ENCODE assay signal across 17 mouse cellular contexts in the genomic region with DNA sequence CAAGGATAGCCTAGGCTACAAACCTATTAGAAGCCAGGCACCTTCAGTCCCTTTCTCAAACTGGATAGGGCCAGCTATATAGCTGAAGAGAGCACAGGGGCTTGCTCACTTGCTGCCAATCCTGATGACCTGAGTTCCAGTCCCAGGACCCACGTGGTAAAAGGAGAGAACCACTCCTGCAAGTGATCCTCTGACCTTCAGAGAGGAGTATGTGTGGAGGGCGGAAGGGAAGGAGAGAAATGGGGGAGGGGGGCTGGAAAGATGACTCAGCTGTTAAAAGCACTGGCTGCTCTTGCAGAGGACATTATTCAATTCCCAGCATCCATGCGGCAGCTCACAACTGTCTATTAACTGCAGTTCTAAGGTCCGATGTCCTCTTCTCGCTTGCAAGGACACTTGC. TPM values are rescaled to one million over a fixed set of nuclear protein-coding genes. Genes with fewer than 3 reads are reported as not detected.
DNase-seq lines count a peak whose midpoint lies in the region; ATAC-seq lines count a peak whose summit lies in the region.
"Had no signal": no experiment of that assay in that cellular context is flagged by ENCODE, and none has a peak within 500 bp of the region (broad histone marks: within the 10 kb centered on the region; RNA-seq: fewer than 3 reads in every experiment).

No protein-coding gene starts in this region.

- H3K36me3 ChIP-seq in heart, embryonic 12.5 days = no peaks in the 10 kb centered on the region
- H3K36me3 ChIP-seq in lung, embryonic 15.5 days = no peaks in the 10 kb centered on the region
- H3K36me3 ChIP-seq in embryonic facial prominence, embryonic 15.5 days = no peaks in the 10 kb centered on the region
- H3K36me3 ChIP-seq: hindbrain, embryonic 15.5 days; midbrain, embryonic 12.5 days; neural tube, embryonic 12.5 days had no signal

- no peaks in the 10 kb centered on the region for H3K27me3 ChIP-seq in heart, embryonic 12.5 days (replicated peaks)
- H3K27me3 ChIP-seq in lung, embryonic 15.5 days = no peaks in the 10 kb centered on the region
- H3K27me3 ChIP-seq in embryonic facial prominence, embryonic 15.5 days = no peaks in the 10 kb centered on the region
- H3K27me3 ChIP-seq: hindbrain, embryonic 15.5 days had no signal

- 47% methylated on average over 5 of the region's 5 CpGs for WGBS in heart, embryonic 12.5 days
- WGBS in lung, embryonic 15.5 days = 52% methylated on average over 5 of the region's 5 CpGs
- 64% methylated on average over 5 of the region's 5 CpGs for whole genome bisulfite sequencing in embryonic facial prominence, embryonic 15.5 days

- H3K4me1 ChIP-seq in heart, embryonic 12.5 days (replicated peaks) = peaks cover 33% of the 10 kb centered on the region
- H3K4me1 ChIP-seq in lung, embryonic 15.5 days = peaks cover 39% of the 10 kb centered on the region
- peaks cover 50% of the 10 kb centered on the region for H3K4me1 ChIP-seq in embryonic facial prominence, embryonic 15.5 days

- intact Hi-C loops in heart, postnatal 10 days (cut with DNase I) = no loop called here
- intact Hi-C loops in gastrocnemius, postnatal 14 days (cut with DNase I; ENCODE audit: low total_unique reads) = no loop called here

- no peaks in the 10 kb centered on the region for H3K9me3 ChIP-seq in heart, embryonic 12.5 days (replicated peaks)
- H3K9me3 ChIP-seq in lung, embryonic 15.5 days = no peaks in the 10 kb centered on the region
- no peaks in the 10 kb centered on the region for H3K9me3 ChIP-seq in embryonic facial prominence, embryonic 15.5 days (replicated peaks)
- H3K9me3 ChIP-seq: hindbrain, embryonic 15.5 days; midbrain, embryonic 12.5 days; neural tube, embryonic 12.5 days had no signal

- H3K27ac ChIP-seq in heart, embryonic 12.5 days (ENCODE audit: poor library complexity, severe bottlenecking) = peak overlapping the region; percentile 37
- H3K27ac ChIP-seq in lung, embryonic 15.5 days = peak overlapping the region; percentile 66
- peak overlapping the region; percentile 40 for H3K27ac ChIP-seq in embryonic facial prominence, embryonic 15.5 days (replicated peaks)
- H3K27ac ChIP-seq: hindbrain, embryonic 15.5 days; liver, embryonic 14.5 days; midbrain, embryonic 12.5 days; neural tube, embryonic 12.5 days had no signal

- no peak for ATAC-seq in heart, embryonic 12.5 days (ENCODE audit: insufficient number of reproducible peaks, low FRiP score)
- no peak for ATAC-seq in lung, embryonic 15.5 days (ENCODE audit: borderline replicate concordance, extremely low read depth, low FRiP score, low TSS enrichment)
- no peak for ATAC-seq in embryonic facial prominence, embryonic 15.5 days (ENCODE audit: insufficient number of reproducible peaks, low FRiP score, low TSS enrichment, low read depth)

- H3K4me3 ChIP-seq in heart, embryonic 12.5 days = no peak overlapping the region
- no peak overlapping the region for H3K4me3 ChIP-seq in lung, embryonic 15.5 days
- H3K4me3 ChIP-seq in embryonic facial prominence, embryonic 15.5 days (replicated peaks) = no peak overlapping the region
- H3K4me3 ChIP-seq: hindbrain, embryonic 15.5 days; midbrain, embryonic 12.5 days; neural tube, embryonic 12.5 days had no signal

- no peak overlapping the region for H3K9ac ChIP-seq in heart, embryonic 12.5 days
- H3K9ac ChIP-seq in lung, embryonic 15.5 days = no peak overlapping the region
- no peak overlapping the region for H3K9ac ChIP-seq in embryonic facial prominence, embryonic 15.5 days
- H3K9ac ChIP-seq: hindbrain, embryonic 15.5 days; liver, embryonic 14.5 days; midbrain, embryonic 12.5 days; neural tube, embryonic 12.5 days had no signal

- H3K4me2 ChIP-seq in heart, embryonic 12.5 days = no peak overlapping the region
- 0 out of 2 replicates have a peak overlapping the region, but pooled peaks have one; percentile 6 for H3K4me2 ChIP-seq in lung, embryonic 15.5 days
- H3K4me2 ChIP-seq in embryonic facial prominence, embryonic 15.5 days (replicated peaks) = no peak overlapping the region
- H3K4me2 ChIP-seq: hindbrain, embryonic 15.5 days; midbrain, embryonic 12.5 days; neural tube, embryonic 12.5 days had no signal

- DNase-seq in heart, postnatal 10 days = no peak
- no peak for DNase-seq in lung, postnatal 4 days
- peak; percentile 66 for DNase-seq in yolk sac, embryonic 10.5 days (ENCODE audit: low spot score)
- no peak for DNase-seq in layer of hippocampus, postnatal 10 days (ENCODE audit: low spot score in 2 of 2)
- no peak for DNase-seq in gastrocnemius, postnatal 14 days
- DNase-seq: cerebellum, adult 18-20 months; embryo, embryonic 11 days; kidney, postnatal 4 days; retina, postnatal 1 day; thymus, postnatal 14 days had no signal

RNA-seq across cellular contexts. Expression of a gene that starts 2.6 kb away (rescaled TPM):
- 22.5 and 25.9 TPM in 2 replicates for polyA plus RNA-seq in heart, embryonic 12.5 days (2016; fragmentation: Nextera tagmentation; extraction: Ambion mirVana)
- 10 to 100 TPM; 10.2 to 11.0 TPM for total RNA-seq in heart, postnatal 10 days (2021)
- 63.4 and 65.2 TPM in 2 replicates for polyA plus RNA-seq in lung, embryonic 15.5 days (2015; fragmentation: Nextera tagmentation; extraction: Ambion mirVana)
- polyA plus RNA-seq in embryonic facial prominence, embryonic 15.5 days (2015; fragmentation: Nextera tagmentation; extraction: Ambion mirVana) = 61.8 and 68.5 TPM in 2 replicates
- 1 to 10 TPM; 3.1 to 4.1 TPM for total RNA-seq in layer of hippocampus, postnatal 10 days (2021)
- total RNA-seq in gastrocnemius, postnatal 14 days (2021) = 1 to 10 TPM; 4.5 to 7.8 TPM

RNA-seq across cellular contexts. Expression of a gene that starts 19.5 kb away (rescaled TPM):
- 86.6 and 86.8 TPM in 2 replicates for polyA plus RNA-seq in heart, embryonic 12.5 days (2016; fragmentation: Nextera tagmentation; extraction: Ambion mirVana)
- total RNA-seq in heart, postnatal 10 days (2021) = 10 to 100 TPM; 28.9 to 30.6 TPM
- polyA plus RNA-seq in lung, embryonic 15.5 days (2015; fragmentation: Nextera tagmentation; extraction: Ambion mirVana) = 101 and 104 TPM in 2 replicates
- 77.2 and 78.4 TPM in 2 replicates for polyA plus RNA-seq in embryonic facial prominence, embryonic 15.5 days (2015; fragmentation: Nextera tagmentation; extraction: Ambion mirVana)
- total RNA-seq in layer of hippocampus, postnatal 10 days (2021) = 10 to 100 TPM; 47.4 to 52.1 TPM
- total RNA-seq in gastrocnemius, postnatal 14 days (2021) = 10 to 100 TPM; 11.6 to 12.8 TPM

RNA-seq across cellular contexts. Expression of a gene that starts 23.4 kb away (rescaled TPM):
- 123 and 126 TPM in 2 replicates for polyA plus RNA-seq in heart, embryonic 12.5 days (2016; fragmentation: Nextera tagmentation; extraction: Ambion mirVana)
- total RNA-seq in heart, postnatal 10 days (2021) = 100 to 1,000 TPM; 103 to 104 TPM
- 157 and 160 TPM in 2 replicates for polyA plus RNA-seq in lung, embryonic 15.5 days (2015; fragmentation: Nextera tagmentation; extraction: Ambion mirVana)
- 122 and 126 TPM in 2 replicates for polyA plus RNA-seq in embryonic facial prominence, embryonic 15.5 days (2015; fragmentation: Nextera tagmentation; extraction: Ambion mirVana)
- total RNA-seq in layer of hippocampus, postnatal 10 days (2021) = 10 to 100 TPM; 47.2 to 54.4 TPM
- total RNA-seq in gastrocnemius, postnatal 14 days (2021) = 10 to 100 TPM; 50.8 to 54.9 TPM

RNA-seq across cellular contexts. Expression of a gene that starts 36.6 kb away (rescaled TPM):
- polyA plus RNA-seq in heart, embryonic 12.5 days (2016; fragmentation: Nextera tagmentation; extraction: Ambion mirVana) = 8.9 and 9.3 TPM in 2 replicates
- 1 to 10 TPM; 8.9 to 9.5 TPM for total RNA-seq in heart, postnatal 10 days (2021)
- 55.1 and 57.5 TPM in 2 replicates for polyA plus RNA-seq in lung, embryonic 15.5 days (2015; fragmentation: Nextera tagmentation; extraction: Ambion mirVana)
- 20.7 and 21.7 TPM in 2 replicates for polyA plus RNA-seq in embryonic facial prominence, embryonic 15.5 days (2015; fragmentation: Nextera tagmentation; extraction: Ambion mirVana)
- total RNA-seq in layer of hippocampus, postnatal 10 days (2021) = 1 to 10 TPM; 3.0 to 3.9 TPM
- total RNA-seq in gastrocnemius, postnatal 14 days (2021) = 1 to 10 TPM; 3.1 to 3.4 TPM

RNA-seq across cellular contexts. Expression of a gene that starts 50.0 kb away (rescaled TPM):
- 5.6 and 8.1 TPM in 2 replicates for polyA plus RNA-seq in heart, embryonic 12.5 days (2016; fragmentation: Nextera tagmentation; extraction: Ambion mirVana)
- total RNA-seq in heart, postnatal 10 days (2021) = under 1 TPM; 0.53 to 0.79 TPM
- polyA plus RNA-seq in lung, embryonic 15.5 days (2015; fragmentation: Nextera tagmentation; extraction: Ambion mirVana) = 2.4 and 2.9 TPM in 2 replicates
- 0.59 and 1.0 TPM in 2 replicates for polyA plus RNA-seq in embryonic facial prominence, embryonic 15.5 days (2015; fragmentation: Nextera tagmentation; extraction: Ambion mirVana)
- under 1 TPM in 1 of 2 experiments, not detected in 1; 0.56 TPM for total RNA-seq in layer of hippocampus, postnatal 10 days (2021)
- under 1 TPM; 0.29 to 0.43 TPM for total RNA-seq in gastrocnemius, postnatal 14 days (2021)
- polyA plus RNA-seq: hindbrain, embryonic 15.5 days had no signal
